Mouse (Mus musculus) liver, embryonic 14.5 days (tissue): Measurements from ENCODE around the gene Gfy.

Experiments used
- CTCF ChIP-seq: IDR thresholded peaks from 2 replicates; pipeline ENCODE4 v1.5.1; 2016; ENCODE audit warnings: antibody characterized with exemption, low read depth, control low read depth
- EP300 ChIP-seq: IDR thresholded peaks from 2 replicates; pipeline ENCODE4 v1.6.1; 2016; ENCODE audit warnings: antibody characterized with exemption, low read depth

DNA sequence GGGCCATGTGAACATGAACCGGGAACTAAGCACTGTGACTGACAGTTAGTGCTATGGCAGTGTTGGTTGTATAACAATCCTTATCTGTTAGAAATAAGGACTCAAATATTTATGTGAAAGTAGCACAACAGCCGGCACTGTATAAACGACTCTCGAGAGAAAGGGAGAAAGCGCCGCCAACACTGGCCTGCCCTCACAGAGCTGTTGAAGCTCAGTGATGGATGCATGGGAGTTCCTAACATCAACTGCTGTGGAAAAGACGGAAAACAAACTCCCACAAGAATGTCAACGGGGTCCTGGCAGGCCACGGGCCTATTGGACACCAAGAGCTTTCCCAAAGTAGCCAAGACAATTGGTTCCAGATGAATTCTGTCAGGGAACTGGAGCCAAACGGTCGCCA is 28.1 kb downstream of the Gfy start:
- TF ChIP-seq EP300: no peak
- no peak for TF ChIP-seq CTCF
